Mouse (Mus musculus) adrenal gland, adult (tissue): ENCODE measurements around the gene Hemgn.

Experiments used
- DNase-seq, 2 experiments: peaks; one replicate each; pipeline ENCODE4 v3.0.0; 2022 to 2023; ENCODE audit warnings: low spot score in 1 of 2; ENCODE audit not compliant: inconsistent age in 2 of 2

The Hemgn gene

GRCm38 (mm10) chr4:46413406-46413805, at the start of gene Hemgn:
Gene Hemgn (minus strand): TSS chr4:46413506.
- DNase-seq = no peak

- no peak for DNase-seq
Measured at GRCm38 (mm10) chr4:46458411-46458810, 45.1 kb upstream of the Hemgn start.

GRCm38 (mm10) chr4:46457186-46457585, 43.9 kb upstream of the Hemgn start:
- peak in 1 of 2 experiments; percentile 54 for DNase-seq

- no peak for DNase-seq
Measured at GRCm38 (mm10) chr4:46456762-46457161, 43.5 kb upstream of the Hemgn start.

- peak in 1 of 2 experiments; percentile 50 for DNase-seq
Measured at GRCm38 (mm10) chr4:46454097-46454864, 41.0 kb upstream of the Hemgn start.

GRCm38 (mm10) chr4:46452855-46453719, 39.8 kb upstream of the Hemgn start:
- peak; percentile 23 to 43 for DNase-seq

- DNase-seq = peak; percentile 81 to 90
Measured at GRCm38 (mm10) chr4:46452481-46452850, 39.2 kb upstream of the Hemgn start.

GRCm38 (mm10) chr4:46451758-46452480, 38.6 kb upstream of the Hemgn start:
- peak; percentile 83 to 94 for DNase-seq

GRCm38 (mm10) chr4:46451240-46451757, 38.0 kb upstream of the Hemgn start:
- DNase-seq = peak; percentile 85 to 94

- DNase-seq = peak; percentile 95 to 98
Measured at GRCm38 (mm10) chr4:46450519-46451131, 37.3 kb upstream of the Hemgn start, which contains the start of gene Anp32b. Gene Anp32b (plus strand): TSS chr4:46450902.

- DNase-seq = peak in 1 of 2 experiments; percentile 38
Measured at GRCm38 (mm10) chr4:46450020-46450518, 36.8 kb upstream of the Hemgn start.

GRCm38 (mm10) chr4:46448886-46449285, 35.6 kb upstream of the Hemgn start:
- DNase-seq = no peak

- no peak for DNase-seq
Measured at GRCm38 (mm10) chr4:46447461-46447860, 34.2 kb upstream of the Hemgn start.

GRCm38 (mm10) chr4:46445237-46445945, 32.1 kb upstream of the Hemgn start:
- no peak for DNase-seq

- DNase-seq = no peak
Measured at GRCm38 (mm10) chr4:46442501-46442900, 29.2 kb upstream of the Hemgn start.

GRCm38 (mm10) chr4:46432339-46433036, 19.2 kb upstream of the Hemgn start:
- no peak for DNase-seq

- no peak for DNase-seq
Measured at GRCm38 (mm10) chr4:46428903-46429499, 15.7 kb upstream of the Hemgn start.

GRCm38 (mm10) chr4:46422625-46423024, 9.3 kb upstream of the Hemgn start:
- DNase-seq = no peak

- DNase-seq = peak; percentile 37 to 72
Measured at GRCm38 (mm10) chr4:46418851-46419250, 5.5 kb upstream of the Hemgn start.
